Mouse (Mus musculus) lung, postnatal 0 days (tissue): ENCODE results near the gene Gimap1.

Experiments
- CTCF ChIP-seq: IDR thresholded peaks from 2 replicates; pipeline ENCODE4 v1.5.1; 2016; ENCODE audit warnings: antibody characterized with exemption, mild to moderate bottlenecking
- EP300 ChIP-seq: IDR thresholded peaks from 2 replicates; pipeline ENCODE4 v1.6.1; 2016; ENCODE audit warnings: antibody characterized with exemption, mild to moderate bottlenecking, control low read depth

- TF ChIP-seq CTCF: no peak
- no peak for TF ChIP-seq EP300
Observed at GRCm38 (mm10) chr6:48741711-48742206, 2.9 kb downstream of the Gimap1 start.
